Mouse (Mus musculus) cerebellum, postnatal 10 days (tissue): ENCODE results near the gene Rhebl1.

Source experiments
- DNase-seq, 2 experiments: peaks; one replicate each; pipeline ENCODE4 v3.0.0; 2021; ENCODE audit warnings: mixed read lengths in 2 of 2

Rhebl1 gene

DNA sequence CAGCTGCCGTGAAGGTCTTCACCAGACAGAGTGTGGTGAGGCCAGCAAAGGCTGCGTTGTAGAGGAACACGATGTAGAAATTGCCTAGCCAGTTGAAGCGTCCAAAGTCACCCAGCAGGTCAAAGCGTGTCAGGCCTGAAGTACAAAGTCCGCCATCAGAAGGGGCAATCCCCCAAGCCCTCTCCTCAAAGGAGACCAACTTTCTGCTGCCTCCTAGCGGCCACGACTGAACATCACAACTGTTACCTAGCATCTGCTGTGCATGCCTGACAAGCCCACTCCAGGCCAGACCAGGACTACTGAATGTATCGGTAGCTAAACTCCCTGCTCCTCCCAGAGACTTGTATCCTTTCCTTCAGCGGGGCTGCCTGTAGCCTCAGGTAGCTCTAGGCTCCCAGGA, 10.4 kb upstream of the Rhebl1 start:
- peak; percentile 69 to 76 for DNase-seq

GRCm38 (mm10) chr15:98902600-98902999, 8.3 kb upstream of the Rhebl1 start:
- no peak for DNase-seq

- no peak for DNase-seq
Observed at GRCm38 (mm10) chr15:98901530-98901929, 7.2 kb upstream of the Rhebl1 start.

- peak; percentile 40 to 45 for DNase-seq
Observed at GRCm38 (mm10) chr15:98897928-98898800, 3.8 kb upstream of the Rhebl1 start, which contains the start of gene Dhh. TSS of gene Dhh (minus strand) at chr15:98898540.

DNA sequence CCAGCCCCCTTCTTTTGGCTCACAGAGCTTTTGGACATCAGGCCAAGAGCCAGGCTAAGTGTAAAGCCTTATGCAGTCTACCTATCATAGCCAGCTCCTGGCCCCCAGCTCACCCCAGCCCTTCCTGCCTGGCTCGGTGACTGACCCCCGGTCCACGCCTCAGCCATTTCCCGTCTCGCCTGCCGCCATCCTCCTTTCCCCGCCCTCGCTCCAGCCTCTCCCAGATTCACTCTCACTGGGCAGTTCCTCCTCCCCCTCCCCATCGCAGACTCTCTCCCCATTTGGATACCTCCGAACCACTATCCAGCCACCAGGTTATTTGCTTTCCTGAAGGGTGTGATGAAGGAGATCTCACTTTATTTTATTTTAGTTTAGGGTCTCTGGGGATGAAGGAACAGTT, 3.2 kb upstream of the Rhebl1 start:
- DNase-seq = no peak

DNA sequence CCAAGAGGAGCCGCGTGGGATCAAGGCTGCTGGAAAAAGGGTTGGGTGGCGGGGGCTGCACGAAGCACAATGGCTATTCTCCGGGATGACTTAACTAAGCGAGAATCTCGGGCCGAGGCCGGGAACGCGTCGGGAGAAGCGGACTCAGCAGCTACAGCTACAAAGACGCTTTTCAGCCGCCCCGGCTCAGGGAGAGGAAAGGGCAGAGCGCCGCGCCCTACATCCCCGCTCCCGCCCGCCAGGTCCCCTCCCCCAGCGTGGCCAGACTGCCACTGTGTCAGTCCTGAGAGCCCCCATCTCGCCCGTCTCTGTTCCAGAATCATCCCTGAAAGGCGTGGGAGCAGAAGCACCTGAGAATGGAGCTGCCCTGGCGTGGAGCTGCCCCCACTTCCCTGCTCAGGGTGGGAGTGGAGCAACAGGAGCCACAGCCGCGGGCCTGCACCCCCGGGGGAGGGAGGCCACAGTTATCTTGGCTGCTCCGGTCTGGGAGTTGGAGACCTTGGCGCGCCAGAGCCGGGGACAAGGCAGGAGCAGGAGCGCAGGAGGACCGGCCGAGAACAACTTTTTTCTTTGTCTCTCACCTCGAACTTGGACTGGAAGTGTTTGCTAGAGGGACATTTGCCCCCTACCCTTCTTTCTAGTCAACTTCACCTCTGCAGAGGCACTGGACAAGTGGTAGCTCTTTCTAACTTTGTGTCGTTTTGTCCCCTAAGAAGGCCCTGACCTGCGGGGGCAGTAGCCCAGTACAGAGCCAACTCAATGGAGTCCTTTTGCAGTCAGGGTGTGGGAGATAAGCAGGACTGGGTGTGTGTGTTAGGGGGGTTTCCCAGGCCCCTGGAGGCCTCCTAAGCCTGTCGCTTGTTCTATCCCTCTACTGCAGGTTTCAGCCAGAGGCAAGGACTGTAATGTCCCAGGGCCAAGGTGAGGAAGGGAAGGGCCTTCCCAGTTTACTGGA, 1.6 kb upstream of the Rhebl1 start:
- peak; percentile 47 to 48 for DNase-seq

DNA sequence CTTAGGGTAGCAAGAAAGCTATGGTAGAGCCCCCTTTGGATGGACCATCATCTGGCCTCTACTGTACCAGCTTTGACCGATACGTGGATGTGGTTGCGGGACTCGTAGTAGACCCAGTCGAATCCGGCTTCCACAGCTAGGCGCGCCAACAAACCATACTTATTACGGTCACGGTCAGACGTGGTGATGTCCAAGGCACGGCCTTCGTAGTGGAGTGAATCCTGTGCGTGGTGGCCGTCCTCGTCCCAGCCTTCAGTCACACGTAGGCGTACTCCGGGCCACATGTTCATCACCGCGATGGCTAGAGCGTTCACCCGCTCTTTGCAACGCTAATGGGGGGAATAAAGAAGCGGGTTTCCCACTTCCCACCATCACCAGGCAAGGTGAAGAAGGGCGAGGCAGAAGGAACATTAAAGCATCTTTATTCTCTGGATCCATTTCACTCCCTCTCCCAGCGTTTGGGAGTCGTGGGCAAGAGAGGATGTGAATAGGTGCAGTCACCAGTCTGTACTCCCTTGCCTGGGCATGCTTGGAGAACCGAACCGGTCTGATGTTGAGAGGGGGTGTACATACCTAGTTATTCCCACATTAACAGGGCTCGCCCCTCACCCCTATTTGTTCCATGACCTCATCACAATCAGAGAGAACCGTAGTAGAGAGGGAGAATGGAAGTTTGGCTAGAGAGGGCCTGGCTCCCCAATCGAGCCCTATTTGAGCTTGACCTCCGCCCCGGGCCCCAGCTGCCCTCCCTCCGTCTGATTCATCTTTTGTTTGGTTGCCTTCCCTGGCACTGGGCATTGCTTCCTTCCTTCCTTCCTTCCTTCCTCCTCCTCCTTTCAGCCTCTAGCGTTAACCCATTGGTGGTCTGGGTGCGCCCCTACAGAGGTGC, 650 bp upstream of the Rhebl1 start:
- DNase-seq = peak in 1 of 2 experiments; percentile 40

GRCm38 (mm10) chr15:98893036-98893435, 1.3 kb downstream of the Rhebl1 start:
- no peak for DNase-seq

DNA sequence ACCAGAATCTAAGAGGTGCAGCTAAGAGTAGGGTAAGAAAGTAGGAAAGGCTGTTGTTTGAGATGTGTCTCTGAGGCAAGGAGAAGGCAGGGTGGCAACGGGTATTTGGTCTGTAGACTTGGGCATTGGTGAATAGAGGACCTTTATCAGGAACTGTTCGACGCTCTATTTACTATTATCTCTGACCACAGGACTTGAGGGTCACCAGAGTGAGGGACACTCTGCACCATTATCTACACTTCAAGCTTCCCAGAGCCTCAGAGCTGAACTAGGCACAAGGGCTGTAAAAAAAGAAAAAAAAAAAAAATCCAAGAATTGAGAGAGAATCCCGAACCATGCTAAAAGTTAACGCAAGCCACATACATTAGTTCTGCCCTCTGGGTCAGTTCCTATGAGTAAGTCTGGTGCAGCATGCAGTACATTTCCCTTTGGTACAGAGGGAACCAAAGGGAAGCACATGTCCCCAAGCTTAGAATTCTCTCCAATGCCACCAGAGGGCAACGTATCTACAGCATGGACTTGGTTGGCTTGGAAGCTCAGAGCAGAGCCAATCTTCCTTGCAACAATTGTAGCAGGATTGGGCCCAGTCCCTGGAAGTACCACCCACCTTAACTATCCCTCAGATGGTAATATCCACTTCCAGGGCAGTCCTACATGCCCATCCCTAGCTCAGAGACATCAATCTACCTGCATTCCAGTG, 2.3 kb downstream of the Rhebl1 start:
- DNase-seq = peak; percentile 81 to 83

DNA sequence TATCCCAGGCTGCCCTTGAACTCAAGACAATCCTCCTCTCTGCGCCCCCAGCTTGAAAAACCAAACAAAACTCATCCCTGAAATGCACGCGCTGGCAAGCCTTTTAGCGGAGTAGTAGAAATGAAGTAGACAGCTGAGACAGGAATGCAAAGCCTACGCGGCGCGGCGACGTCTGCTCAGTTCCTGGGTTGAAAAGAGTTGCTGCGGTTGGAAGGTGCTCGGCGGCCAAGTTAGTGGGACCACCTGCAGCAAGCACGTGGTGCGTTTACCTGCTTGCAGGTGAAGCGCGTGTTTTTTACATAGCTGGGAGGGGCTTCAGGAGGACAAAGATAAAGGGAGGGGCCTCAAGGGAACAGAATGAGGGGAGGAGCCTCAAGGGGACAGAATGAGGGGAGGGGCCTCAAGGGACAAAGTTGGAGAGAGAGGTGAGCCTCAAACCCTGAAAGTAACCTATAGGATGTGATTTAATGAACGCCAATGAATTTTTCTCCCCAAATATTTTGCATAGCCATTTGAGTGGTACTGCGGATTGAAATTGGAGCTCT, 3.1 kb downstream of the Rhebl1 start:
- no peak for DNase-seq

DNA sequence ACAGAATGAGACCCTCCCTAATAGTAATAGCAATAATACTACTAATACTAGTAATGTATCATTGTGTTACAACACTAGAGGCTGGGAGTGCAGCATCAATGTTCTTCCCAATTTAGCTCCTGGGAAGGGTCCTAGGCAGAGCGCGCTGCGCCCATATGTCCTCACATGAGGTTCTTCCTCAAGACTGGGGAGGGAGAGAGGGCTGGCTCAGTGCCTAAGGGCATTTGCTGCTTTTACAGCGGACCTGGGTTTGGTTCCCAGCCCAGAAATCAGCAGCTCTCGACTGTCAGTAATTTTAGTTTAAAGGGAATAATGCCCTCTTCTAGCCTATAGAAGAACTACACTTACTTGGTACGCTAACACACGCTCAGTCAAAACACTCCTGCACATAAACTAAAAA, 6.8 kb downstream of the Rhebl1 start:
- DNase-seq = peak in 1 of 2 experiments; percentile 61

DNA sequence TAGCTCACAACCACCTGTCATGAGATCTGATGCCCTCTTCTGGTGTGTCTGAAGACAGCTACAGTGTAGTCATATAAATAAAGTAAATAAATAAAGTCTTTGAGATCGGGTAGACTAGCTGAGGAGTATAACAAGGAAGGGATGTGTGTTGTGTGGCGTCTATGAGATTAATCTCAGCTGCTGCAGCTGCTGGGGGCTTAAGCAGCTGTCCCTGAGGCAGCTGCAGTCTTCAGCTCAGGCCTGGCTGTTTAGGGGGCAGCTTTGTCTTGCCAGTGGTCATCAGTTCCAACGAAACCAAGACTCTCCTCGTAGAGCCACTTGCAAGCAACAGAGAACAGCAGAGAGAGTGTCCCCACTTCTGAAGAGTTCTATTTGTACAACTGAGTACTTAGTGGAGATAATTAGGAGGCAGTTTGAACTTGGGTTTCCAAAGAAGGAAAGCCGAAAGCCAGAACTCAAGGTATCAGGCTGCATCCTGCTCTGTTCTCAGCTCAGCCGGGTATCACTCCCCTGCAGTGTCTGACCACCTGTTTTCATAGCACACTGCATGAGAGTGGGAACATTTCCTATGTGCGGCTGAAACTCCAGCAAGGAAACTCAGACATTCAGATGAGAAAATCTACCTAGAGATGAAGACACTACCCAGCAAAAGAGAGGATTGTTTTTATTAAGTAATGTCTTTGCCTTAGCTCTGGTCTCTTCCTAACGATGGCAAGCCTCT, 7.5 kb downstream of the Rhebl1 start:
- DNase-seq = no peak

DNA sequence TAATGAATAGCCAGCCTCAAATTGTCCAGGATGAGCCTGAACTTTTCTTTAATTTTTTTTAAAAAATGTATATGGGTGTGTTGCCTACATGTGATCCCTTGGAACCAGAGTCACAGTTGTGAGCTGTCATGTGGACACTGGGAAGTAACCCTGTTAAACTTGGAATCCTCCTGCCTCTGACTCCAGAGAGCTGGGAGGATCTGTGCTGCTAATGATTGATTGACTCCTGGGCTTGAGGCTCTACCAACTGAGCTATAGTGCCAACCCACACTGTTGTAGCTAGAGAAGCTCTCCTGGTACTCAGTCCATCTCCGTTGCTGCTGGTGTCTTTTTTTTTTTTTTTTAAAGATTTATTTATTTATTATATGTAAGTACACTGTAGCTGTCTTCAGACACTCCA, 10.2 kb downstream of the Rhebl1 start:
- no peak for DNase-seq

DNA sequence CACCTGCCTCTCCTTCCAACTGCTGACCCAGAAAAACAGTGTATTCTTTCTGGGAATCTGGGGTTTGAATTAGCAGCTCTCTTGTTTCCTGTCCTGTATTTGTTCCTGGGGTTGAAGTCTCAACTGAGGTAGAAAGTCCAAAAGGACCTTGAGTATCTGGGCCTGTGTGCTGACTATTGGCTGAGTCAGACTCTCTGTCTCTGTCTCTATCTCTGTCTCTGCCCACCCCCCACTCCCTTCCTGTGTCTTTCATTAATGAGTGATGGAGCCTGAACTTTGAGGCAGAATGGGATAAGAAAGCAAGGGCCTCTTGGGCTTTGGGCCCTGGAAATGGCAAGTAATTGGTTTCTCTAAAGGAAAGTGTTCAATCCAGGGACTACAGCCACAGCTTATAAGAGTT, 10.7 kb downstream of the Rhebl1 start:
- no peak for DNase-seq

DNA sequence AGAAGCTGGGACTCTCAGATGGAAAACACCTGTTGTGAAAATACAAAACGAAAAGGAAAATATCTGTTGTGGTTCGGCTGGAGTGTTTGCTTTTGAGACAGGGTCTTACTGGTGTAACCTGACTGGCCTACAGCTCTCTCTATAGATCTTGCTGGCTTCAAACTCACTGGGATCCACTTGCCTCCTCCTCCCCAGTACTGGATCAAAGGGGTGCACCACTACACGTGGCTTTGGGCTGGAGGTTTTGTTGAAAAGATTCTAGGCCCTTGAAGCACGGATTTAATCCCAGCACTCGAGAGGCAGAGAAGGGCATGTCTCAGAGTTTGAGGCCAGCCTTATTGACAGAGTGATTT, 12.7 kb downstream of the Rhebl1 start:
- DNase-seq = no peak

GRCm38 (mm10) chr15:98880978-98881655, 13.2 kb downstream of the Rhebl1 start:
- peak; percentile 94 to 97 for DNase-seq

DNA sequence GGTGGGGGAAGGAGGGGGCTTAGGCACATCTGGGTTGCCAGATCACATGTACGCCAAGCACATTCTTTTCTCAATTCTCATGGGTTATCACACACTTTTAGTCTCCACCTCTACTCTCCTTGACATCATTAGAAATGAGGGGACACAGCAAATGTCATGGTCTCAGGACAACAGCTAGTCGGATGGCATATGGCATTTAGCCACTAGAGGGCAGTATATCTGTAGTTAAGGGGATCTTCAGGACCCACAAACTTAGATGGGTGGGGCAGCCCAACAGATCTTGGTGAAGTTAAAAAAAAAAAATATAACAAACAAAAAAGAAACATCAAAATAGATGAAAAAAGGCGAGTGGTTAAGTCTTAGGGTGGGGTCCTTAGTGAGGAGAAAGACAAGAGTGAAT, 17.0 kb downstream of the Rhebl1 start:
- peak; percentile 89 to 96 for DNase-seq

DNA sequence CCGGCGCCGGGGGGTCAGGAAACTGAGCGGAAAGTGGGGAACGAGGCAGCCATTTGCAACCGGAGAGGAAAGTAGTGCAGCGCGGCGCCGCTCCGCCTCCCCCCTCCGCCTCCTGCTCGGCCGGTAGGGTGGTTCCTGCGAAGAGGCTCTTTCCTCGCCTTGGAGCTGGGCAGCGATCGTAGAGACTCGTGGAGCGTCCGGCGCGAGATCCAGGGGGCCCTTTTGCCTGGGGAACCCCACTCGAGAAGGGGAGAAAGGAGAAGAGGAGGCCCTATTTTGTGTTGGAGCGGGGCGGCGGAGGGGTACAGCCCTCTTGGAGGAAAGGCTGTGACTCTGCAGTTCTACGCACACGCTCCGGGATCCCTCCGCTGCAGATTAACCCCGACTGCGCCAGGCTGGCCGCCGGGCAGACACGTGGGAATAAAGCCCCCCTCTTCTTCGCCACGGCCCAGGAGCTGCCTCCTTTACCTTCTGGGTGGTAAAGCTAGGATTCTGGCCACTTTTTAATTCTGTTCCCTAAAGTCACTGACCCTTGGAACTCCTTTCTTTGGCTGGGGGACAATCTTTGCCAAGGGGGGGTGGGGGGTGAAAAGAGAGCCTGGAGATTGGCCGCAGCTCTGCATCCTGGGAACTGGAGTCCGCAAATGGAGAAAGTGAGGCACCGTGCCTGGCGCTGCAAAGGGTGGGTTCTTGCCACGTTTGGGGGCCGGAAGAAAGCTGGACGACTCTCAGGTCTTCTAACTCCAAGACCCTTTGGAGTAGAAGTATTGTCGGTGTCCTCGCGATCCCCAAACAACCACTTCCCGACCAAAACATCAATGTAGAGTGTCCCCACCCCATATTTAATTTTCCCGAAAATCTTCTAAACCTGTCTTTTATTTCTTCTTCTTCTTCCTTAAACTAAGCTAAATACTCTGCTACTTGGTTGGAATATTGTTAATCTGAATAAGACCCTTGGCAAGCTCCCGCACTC, 22.1 kb downstream of the Rhebl1 start:
- peak; percentile 95 to 97 for DNase-seq
